Mouse (Mus musculus) intestine, embryonic 14.5 days (tissue): ENCODE measurements around the gene Ppt2. TPM values are rescaled to one million over a fixed set of nuclear protein-coding genes. Genes with fewer than 3 reads are reported as not detected.

Experiments
- ATAC-seq: fragments of 200-750 bp; cut with Nextera tagmentation; replicated peaks from 2 replicates; pipeline ENCODE4 v1.8.0; 2017; ENCODE audit warnings: low read depth, moderate number of reproducible peaks, moderate TSS enrichment, moderate library complexity; ENCODE audit not compliant: low FRiP score, low TSS enrichment
- DNase-seq: peaks from one replicate; pipeline ENCODE4 v3.0.0-alpha.2; 2018; ENCODE audit warnings: low spot score
- H3K27ac ChIP-seq: fragments of 300-500 bp; sonication (generic); 2 replicates; pipeline ENCODE4 v1.5.1; 2014; ENCODE audit warnings: low read depth, mild to moderate bottlenecking, control low read depth
- H3K27me3 ChIP-seq: fragments of 300-500 bp; sonication (generic); replicated peaks from 2 replicates; pipeline ENCODE4 v1.6.1; 2014; ENCODE audit warnings: low read length, control low read depth; ENCODE audit not compliant: control insufficient read depth, insufficient read depth
- H3K36me3 ChIP-seq: fragments of 300-500 bp; sonication (generic); 2 replicates; pipeline ENCODE4 v1.6.1; 2014; ENCODE audit warnings: low read length, control low read depth; ENCODE audit not compliant: control insufficient read depth, insufficient read depth
- H3K4me1 ChIP-seq: fragments of 300-500 bp; sonication (generic); replicated peaks from 2 replicates; pipeline ENCODE4 v1.6.1; 2014; ENCODE audit warnings: low read length, control low read depth, mixed read lengths; ENCODE audit not compliant: control insufficient read depth, insufficient read depth
- H3K4me2 ChIP-seq: fragments of 300-500 bp; sonication (generic); 2 replicates; pipeline ENCODE4 v1.6.1; 2014; ENCODE audit warnings: low read length
- H3K4me3 ChIP-seq: fragments of 300-500 bp; sonication (generic); 2 replicates; pipeline ENCODE4 v1.5.1; 2014; ENCODE audit warnings: low read depth, low read length, control low read depth, mixed read lengths
- H3K9ac ChIP-seq: fragments of 300-500 bp; sonication (generic); 2 replicates; pipeline ENCODE4 v1.6.1; 2014; ENCODE audit warnings: mild to moderate bottlenecking, low read length
- H3K9me3 ChIP-seq: fragments of 300-500 bp; sonication (generic); 2 replicates; pipeline ENCODE4 v1.6.1; 2016; ENCODE audit warnings: low read length, control low read depth; ENCODE audit not compliant: control insufficient read depth
- WGBS: fragments of 180-500 bp; shearing (Covaris S2); extraction: QIAGEN DNeasy Blood & Tissue Kit; methylation state at CpG from one replicate; pipeline ENCODE4 v1.1.7; 2014; 5-methylcytosine and 5-hydroxymethylcytosine counted together
- polyA plus RNA-seq: library from polyadenylated mRNA; unstranded; fragments of >200 nt; fragmentation: Nextera tagmentation; extraction: Ambion mirVana; gene quantifications from 2 replicates; pipeline ENCODE4 v1.2.1, GENCODE M21; 2014

Ppt2 gene
- polyA plus RNA-seq, 1 experiment from 2014 or later, result 34.8 TPM

GRCm38 (mm10) chr17:34646906-34647787 is 18.8 kb upstream of the Ppt2 start, which contains the start of gene Atf6b:
Gene Atf6b (plus strand): TSS chr17:34647146.
- H3K4me1 ChIP-seq, result peaks cover 25% of the 10 kb centered on the region; the same call in 1 of the 2 replicates
- H3K9me3 ChIP-seq, result no peaks in the 10 kb centered on the region
- peak within 1 kb of the TSS; percentile 57; the same call in 1 of the 2 replicates for H3K27ac ChIP-seq
- H3K9ac ChIP-seq, result peak within 1 kb of the TSS; percentile 89
- peak; percentile 87 for DNase-seq
- no peaks in the 10 kb centered on the region for H3K27me3 ChIP-seq
- peak within 1 kb of the TSS; percentile 78 for H3K4me2 ChIP-seq
- WGBS, result 1% methylated on average over 64 of the region's 66 CpGs
- peak; percentile 96 for ATAC-seq
- H3K4me3 ChIP-seq, result peak within 1 kb of the TSS; percentile 99
- H3K36me3 ChIP-seq, result peaks cover 36% of the 10 kb centered on the region

- Histone ChIP-seq H3K4me2 (no peak overlapping the region; the same call in 1 of the 2 replicates), H3K9ac (no peak overlapping the region), H3K9me3 (no peaks in the 10 kb centered on the region), H3K27me3 (no peaks in the 10 kb centered on the region), H3K27ac (no peak overlapping the region), H3K4me1 (peaks cover 25% of the 10 kb centered on the region; the same call in 1 of the 2 replicates), H3K36me3 (peaks cover 24% of the 10 kb centered on the region), H3K4me3 (no peak overlapping the region)
- no peak for DNase-seq
- 85% methylated on average over 30 of the region's 30 CpGs for WGBS
- no peak for ATAC-seq
Measured at GRCm38 (mm10) chr17:34645831-34646511, 17.7 kb upstream of the Ppt2 start.

GRCm38 (mm10) chr17:34645256-34645829 is 17.0 kb upstream of the Ppt2 start:
- ATAC-seq (no peak), DNase-seq (no peak)
- peak overlapping the region; percentile 81 for H3K4me2 ChIP-seq
- H3K9me3 ChIP-seq, result no peaks in the 10 kb centered on the region
- no peaks in the 10 kb centered on the region for H3K27me3 ChIP-seq
- peak overlapping the region; percentile 62 for H3K9ac ChIP-seq
- H3K36me3 ChIP-seq, result peaks cover 18% of the 10 kb centered on the region
- peak overlapping the region; percentile 54; the same call in 1 of the 2 replicates for H3K27ac ChIP-seq
- peaks cover 25% of the 10 kb centered on the region; the same call in 1 of the 2 replicates for H3K4me1 ChIP-seq
- peak overlapping the region; percentile 68 for H3K4me3 ChIP-seq
- WGBS, result 43% methylated on average over 10 of the region's 10 CpGs

DNA sequence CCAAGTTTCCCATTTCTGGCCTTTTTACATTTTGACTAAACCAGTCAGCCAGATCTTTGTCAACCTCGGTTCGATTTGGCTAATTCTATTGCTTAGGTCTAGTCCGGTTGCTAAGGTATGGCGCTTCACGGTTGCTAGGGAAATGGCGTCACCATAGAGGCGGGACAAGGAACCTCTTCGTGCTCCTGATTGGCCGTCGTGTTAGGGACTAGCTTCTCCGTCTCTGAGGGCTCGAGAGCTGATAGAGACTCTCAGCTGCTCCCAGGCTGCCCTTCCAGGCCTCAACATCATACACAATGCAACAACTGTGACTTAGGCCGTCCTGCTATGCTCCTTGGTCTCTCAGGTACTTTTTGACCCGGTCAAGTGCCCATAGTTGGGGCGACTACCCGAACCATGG is 16.3 kb upstream of the Ppt2 start, which contains the start of gene Fkbpl:
TSS of gene Fkbpl (plus strand) at position 157 of the 400 bp plus-strand sequence.
- WGBS, result 2% methylated on average over 16 of the region's 16 CpGs
- ATAC-seq (peak; percentile 75), DNase-seq (peak; percentile 98)
- Histone ChIP-seq H3K36me3 (peaks cover 13% of the 10 kb centered on the region), H3K4me2 (peak within 1 kb of the TSS; percentile 81), H3K9me3 (no peaks in the 10 kb centered on the region), H3K4me1 (peaks cover 25% of the 10 kb centered on the region; the same call in 1 of the 2 replicates), H3K27ac (peak within 1 kb of the TSS; percentile 54), H3K4me3 (peak within 1 kb of the TSS; percentile 68), H3K27me3 (no peaks in the 10 kb centered on the region), H3K9ac (peak within 1 kb of the TSS; percentile 62)

GRCm38 (mm10) chr17:34643944-34644343 is 15.6 kb upstream of the Ppt2 start:
- Histone ChIP-seq H3K27me3 (no peaks in the 10 kb centered on the region), H3K4me2 (no peak overlapping the region), H3K36me3 (peaks cover 6% of the 10 kb centered on the region), H3K27ac (no peak overlapping the region), H3K9me3 (no peaks in the 10 kb centered on the region), H3K9ac (no peak overlapping the region), H3K4me1 (peaks cover 25% of the 10 kb centered on the region; the same call in 1 of the 2 replicates), H3K4me3 (no peak overlapping the region)
- WGBS, result 81% methylated on average over 10 of the region's 10 CpGs
- no peak for DNase-seq
- no peak for ATAC-seq

GRCm38 (mm10) chr17:34643379-34643778 is 15.1 kb upstream of the Ppt2 start:
- H3K4me3 ChIP-seq, result no peak overlapping the region
- H3K27ac ChIP-seq, result no peak overlapping the region
- ATAC-seq, result no peak
- H3K36me3 ChIP-seq, result peaks cover under 1% of the 10 kb centered on the region; the same call in 1 of the 2 replicates
- H3K4me2 ChIP-seq, result no peak overlapping the region
- DNase-seq, result no peak
- WGBS, result 86% methylated on average over 4 of the region's 4 CpGs
- peaks cover 23% of the 10 kb centered on the region; the same call in 1 of the 2 replicates for H3K4me1 ChIP-seq
- H3K9me3 ChIP-seq, result no peaks in the 10 kb centered on the region
- no peak overlapping the region for H3K9ac ChIP-seq
- H3K27me3 ChIP-seq, result no peaks in the 10 kb centered on the region

GRCm38 (mm10) chr17:34641945-34642344 is 13.6 kb upstream of the Ppt2 start:
- Histone ChIP-seq H3K27me3 (no peaks in the 10 kb centered on the region), H3K36me3 (no peaks in the 10 kb centered on the region), H3K9ac (no peak overlapping the region), H3K9me3 (no peaks in the 10 kb centered on the region), H3K4me1 (peaks cover 15% of the 10 kb centered on the region; the same call in 1 of the 2 replicates), H3K27ac (no peak overlapping the region), H3K4me2 (no peak overlapping the region), H3K4me3 (no peak overlapping the region)
- DNase-seq (no peak), ATAC-seq (no peak)
- 88% methylated on average over 3 of the region's 3 CpGs for WGBS
